Mouse (Mus musculus) kidney, embryonic 16.5 days (tissue): ENCODE measurements around the gene Manba. TPM values are rescaled to one million over a fixed set of nuclear protein-coding genes. Genes with fewer than 3 reads are reported as not detected.
A peak's percentile ranks its signal among the peaks of the same experiment; 100 is the strongest.

Experiments used
- ATAC-seq: fragments of 200-750 bp; cut with Nextera tagmentation; 2 replicates; pipeline ENCODE4 v1.8.0; 2017; ENCODE audit warnings: moderate TSS enrichment; ENCODE audit not compliant: low FRiP score, low TSS enrichment
- H3K27ac ChIP-seq: fragments of 300-500 bp; sonication (generic); 2 replicates; pipeline ENCODE4 v1.5.1; 2014; ENCODE audit warnings: low read length
- H3K27me3 ChIP-seq: fragments of 300-500 bp; sonication (generic); 2 replicates; pipeline ENCODE4 v1.6.1; 2014; ENCODE audit warnings: low read length, control low read depth, mixed read lengths; ENCODE audit not compliant: insufficient read depth
- H3K36me3 ChIP-seq: fragments of 300-500 bp; sonication (generic); 2 replicates; pipeline ENCODE4 v1.6.1; 2014; ENCODE audit warnings: low read length, control low read depth, mixed read lengths; ENCODE audit not compliant: insufficient read depth
- H3K4me1 ChIP-seq: fragments of 300-500 bp; sonication (generic); 2 replicates; pipeline ENCODE4 v1.6.1; 2014; ENCODE audit warnings: low read length, control low read depth, mixed read lengths; ENCODE audit not compliant: insufficient read depth
- H3K4me2 ChIP-seq: fragments of 300-500 bp; sonication (generic); replicated peaks from 2 replicates; pipeline ENCODE4 v1.6.1; 2014; ENCODE audit warnings: low read depth, low read length
- H3K4me3 ChIP-seq: fragments of 300-500 bp; sonication (generic); 2 replicates; pipeline ENCODE4 v1.5.1; 2014; ENCODE audit warnings: mild to moderate bottlenecking, low read length
- H3K9ac ChIP-seq: fragments of 300-500 bp; sonication (generic); replicated peaks from 2 replicates; pipeline ENCODE4 v1.6.1; 2014; ENCODE audit warnings: low read length
- H3K9me3 ChIP-seq: fragments of 300-500 bp; sonication (generic); 2 replicates; pipeline ENCODE4 v1.6.1; 2016; ENCODE audit warnings: low read length, control low read depth
- WGBS: fragments of 180-500 bp; shearing (Covaris S2); extraction: QIAGEN DNeasy Blood & Tissue Kit; methylation state at CpG from one replicate; pipeline ENCODE4 v1.1.7; 2014; 5-methylcytosine and 5-hydroxymethylcytosine counted together
- polyA plus RNA-seq: library from polyadenylated mRNA; unstranded; fragments of >200 nt; fragmentation: Nextera tagmentation; extraction: Ambion mirVana; gene quantifications from 2 replicates; pipeline ENCODE4 v1.2.1, GENCODE M21; 2015

The Manba gene
- polyA plus RNA-seq, 1 experiment from 2014 or later: 39.6 TPM

DNA sequence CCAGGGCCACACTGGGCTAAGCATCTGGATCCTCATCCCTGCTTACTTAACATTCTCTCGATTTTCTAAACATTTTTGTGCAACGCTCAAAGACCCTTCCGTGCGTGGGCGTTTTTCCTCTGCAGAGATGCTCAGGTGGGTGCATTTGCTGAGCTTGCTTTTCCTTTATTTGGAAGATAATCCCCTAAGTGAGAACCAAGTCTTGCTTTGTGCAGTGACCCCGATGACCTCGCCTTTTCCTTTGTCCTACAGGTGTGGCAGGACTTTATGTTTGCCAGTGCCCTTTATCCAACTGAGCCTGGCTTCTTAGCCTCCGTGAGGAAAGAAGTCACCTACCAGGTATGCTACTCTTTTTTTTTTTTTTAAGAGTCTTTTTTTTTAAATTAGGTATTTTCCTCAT, 61.9 kb downstream of the Manba start:
- WGBS: 82% methylated on average over 8 of the region's 8 CpGs
- Histone ChIP-seq H3K36me3 (peaks cover 4% of the 10 kb centered on the region; the same call in 1 of the 2 replicates), H3K9ac (no peak overlapping the region), H3K4me3 (no peak overlapping the region), H3K27ac (no peak overlapping the region), H3K4me1 (no peaks in the 10 kb centered on the region), H3K4me2 (no peak overlapping the region), H3K9me3 (no peaks in the 10 kb centered on the region), H3K27me3 (no peaks in the 10 kb centered on the region)
- ATAC-seq: no peak

GRCm38 (mm10) chr3:135552874-135553273, 67.5 kb downstream of the Manba start:
- no peak for ATAC-seq
- H3K4me2 ChIP-seq: no peak overlapping the region
- 71% methylated on average over 5 of the region's 5 CpGs for WGBS
- no peaks in the 10 kb centered on the region for H3K27me3 ChIP-seq
- H3K4me3 ChIP-seq: no peak overlapping the region
- peaks cover 7% of the 10 kb centered on the region; the same call in 1 of the 2 replicates for H3K9me3 ChIP-seq
- no peak overlapping the region for H3K9ac ChIP-seq
- H3K27ac ChIP-seq: no peak overlapping the region
- H3K36me3 ChIP-seq: peaks cover 4% of the 10 kb centered on the region; the same call in 1 of the 2 replicates
- H3K4me1 ChIP-seq: no peaks in the 10 kb centered on the region

DNA sequence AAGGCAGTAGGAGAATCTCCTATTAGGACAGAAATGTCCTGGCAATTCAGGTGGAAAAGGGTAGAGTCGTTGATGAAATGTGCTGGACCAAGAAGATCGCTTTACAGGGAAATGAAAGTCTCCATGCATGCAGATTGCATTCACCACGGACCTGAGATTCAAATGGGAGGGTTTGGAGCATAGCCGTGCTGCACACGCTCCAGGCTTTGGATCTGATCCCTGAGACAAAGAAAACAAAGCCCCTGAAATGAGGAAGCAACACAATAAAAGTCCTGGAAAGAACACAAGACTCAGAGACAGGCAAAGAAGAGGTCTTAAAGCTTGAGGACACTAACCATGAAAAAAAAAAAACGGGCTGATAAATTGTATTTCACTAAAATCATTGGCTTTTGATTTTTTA, 69.8 kb downstream of the Manba start:
- WGBS: 54% methylated on average over 6 of the region's 6 CpGs
- peaks cover 4% of the 10 kb centered on the region; the same call in 1 of the 2 replicates for H3K36me3 ChIP-seq
- no peak overlapping the region for H3K27ac ChIP-seq
- H3K4me1 ChIP-seq: no peaks in the 10 kb centered on the region
- no peak for ATAC-seq
- H3K9me3 ChIP-seq: peaks cover 7% of the 10 kb centered on the region; the same call in 1 of the 2 replicates
- no peak overlapping the region for H3K4me2 ChIP-seq
- no peaks in the 10 kb centered on the region for H3K27me3 ChIP-seq
- H3K4me3 ChIP-seq: no peak overlapping the region
- H3K9ac ChIP-seq: no peak overlapping the region

DNA sequence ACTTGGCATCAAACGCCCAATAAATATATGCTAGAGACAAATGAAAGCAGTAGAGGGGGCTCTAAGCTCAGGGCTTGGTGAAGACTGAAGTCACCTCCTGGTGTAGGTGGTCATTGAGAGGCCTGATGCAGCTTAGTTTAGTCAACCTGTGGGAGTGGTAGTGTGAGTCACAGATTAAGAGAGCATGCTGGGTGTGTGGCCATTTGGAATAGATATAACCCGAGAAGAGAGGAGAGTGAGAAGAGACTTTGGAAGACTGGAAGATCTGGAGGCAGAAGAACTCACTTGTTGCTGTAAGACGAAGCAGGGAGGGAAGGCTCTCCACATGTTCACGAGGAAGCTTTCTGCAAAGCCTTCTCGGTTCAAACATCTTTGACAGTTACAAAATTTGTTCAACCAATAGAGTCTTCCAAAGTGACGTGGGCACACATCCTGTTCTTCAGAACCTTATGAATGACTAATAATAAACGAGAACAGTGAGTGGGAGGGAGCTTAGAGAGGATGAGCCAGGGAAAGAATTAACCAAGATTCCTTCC, 70.7 kb downstream of the Manba start:
- Histone ChIP-seq H3K4me2 (no peak overlapping the region), H3K27ac (no peak overlapping the region), H3K4me1 (no peaks in the 10 kb centered on the region), H3K9ac (no peak overlapping the region), H3K9me3 (peaks cover 7% of the 10 kb centered on the region; the same call in 1 of the 2 replicates), H3K4me3 (no peak overlapping the region), H3K36me3 (peaks cover under 1% of the 10 kb centered on the region; the same call in 1 of the 2 replicates), H3K27me3 (no peaks in the 10 kb centered on the region)
- WGBS: 71% methylated on average over 7 of the region's 7 CpGs
- ATAC-seq: no peak

GRCm38 (mm10) chr3:135556851-135557662, 71.6 kb downstream of the Manba start:
- no peak overlapping the region for H3K9ac ChIP-seq

DNA sequence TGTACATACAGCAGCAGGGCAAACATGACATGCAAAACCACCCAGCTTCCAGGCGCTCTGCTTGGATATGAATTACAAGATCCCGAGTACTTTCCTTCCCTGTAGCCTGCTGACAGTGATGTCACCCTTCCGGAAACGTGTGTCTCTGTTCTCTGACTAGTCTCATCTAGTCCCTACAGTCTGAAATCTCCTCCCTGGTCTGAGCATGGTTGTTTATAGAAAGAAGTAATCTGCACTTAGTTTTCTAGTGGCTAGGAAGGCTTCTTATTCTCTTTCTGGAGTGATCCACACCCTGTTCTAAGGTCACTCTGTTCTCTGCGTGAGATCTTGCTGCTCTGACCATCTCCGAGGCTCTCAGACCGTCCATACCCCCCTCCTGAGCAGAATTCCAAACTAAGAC, 76.6 kb downstream of the Manba start:
- H3K4me2 ChIP-seq: no peak overlapping the region
- no peak for ATAC-seq
- H3K36me3 ChIP-seq: no peaks in the 10 kb centered on the region
- H3K27ac ChIP-seq: no peak overlapping the region
- no peaks in the 10 kb centered on the region for H3K4me1 ChIP-seq
- 83% methylated on average over 7 of the region's 7 CpGs for WGBS
- no peak overlapping the region for H3K4me3 ChIP-seq
- H3K9me3 ChIP-seq: peaks cover 7% of the 10 kb centered on the region; the same call in 1 of the 2 replicates
- H3K27me3 ChIP-seq: no peaks in the 10 kb centered on the region
- H3K9ac ChIP-seq: no peak overlapping the region

More at GRCm38 (mm10) chr3:135556851-135557662, 71.6 kb downstream of the Manba start:
- H3K9me3 ChIP-seq: peaks cover 7% of the 10 kb centered on the region; the same call in 1 of the 2 replicates
- H3K27ac ChIP-seq: no peak overlapping the region
- ATAC-seq: no peak
- no peak overlapping the region for H3K4me3 ChIP-seq
- no peaks in the 10 kb centered on the region for H3K36me3 ChIP-seq
- no peak overlapping the region for H3K4me2 ChIP-seq
- WGBS: 86% methylated on average over 12 of the region's 12 CpGs
- H3K4me1 ChIP-seq: no peaks in the 10 kb centered on the region
- H3K27me3 ChIP-seq: no peaks in the 10 kb centered on the region

DNA sequence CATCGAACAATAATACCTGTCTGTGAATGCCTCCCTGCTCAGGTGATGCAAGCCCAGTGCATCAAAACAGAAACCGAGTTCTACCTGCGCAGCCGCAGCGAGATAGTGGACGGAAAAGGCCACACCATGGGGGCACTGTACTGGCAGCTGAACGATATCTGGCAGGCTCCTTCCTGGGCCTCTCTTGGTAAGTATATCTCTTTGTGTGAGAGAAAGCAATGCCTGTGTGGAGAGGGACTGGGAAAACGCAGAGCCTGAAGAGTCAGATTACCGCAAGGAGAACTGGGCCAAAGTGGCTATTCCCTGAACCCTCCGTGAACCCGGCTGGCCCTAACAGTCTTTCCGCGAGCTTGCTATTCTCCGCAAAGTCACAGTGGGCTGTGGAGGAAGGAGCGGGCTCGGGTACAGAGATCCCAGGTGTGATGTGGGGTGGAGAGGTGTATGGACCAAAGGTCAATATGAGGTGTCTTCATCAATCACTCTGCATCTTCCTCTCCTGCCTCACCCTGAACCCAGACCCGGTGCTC, 77.8 kb downstream of the Manba start:
- no peaks in the 10 kb centered on the region for H3K36me3 ChIP-seq
- H3K9ac ChIP-seq: no peak overlapping the region
- H3K9me3 ChIP-seq: no peaks in the 10 kb centered on the region
- H3K4me1 ChIP-seq: no peaks in the 10 kb centered on the region
- 71% methylated on average over 17 of the region's 17 CpGs for WGBS
- ATAC-seq: peak; percentile 49; the same call in 1 of the 2 replicates
- no peak overlapping the region for H3K4me2 ChIP-seq
- H3K27me3 ChIP-seq: no peaks in the 10 kb centered on the region
- H3K4me3 ChIP-seq: no peak overlapping the region
- no peak overlapping the region for H3K27ac ChIP-seq

GRCm38 (mm10) chr3:135564706-135565105, 79.3 kb downstream of the Manba start:
- Histone ChIP-seq H3K27me3 (no peaks in the 10 kb centered on the region), H3K4me2 (no peak overlapping the region), H3K4me1 (no peaks in the 10 kb centered on the region), H3K9ac (no peak overlapping the region), H3K36me3 (no peaks in the 10 kb centered on the region), H3K4me3 (no peak overlapping the region), H3K9me3 (no peaks in the 10 kb centered on the region), H3K27ac (no peak overlapping the region)
- ATAC-seq: no peak
- WGBS: 82% methylated on average over 9 of the region's 9 CpGs

GRCm38 (mm10) chr3:135565306-135565705, 79.9 kb downstream of the Manba start:
- Histone ChIP-seq H3K9me3 (no peaks in the 10 kb centered on the region), H3K4me1 (no peaks in the 10 kb centered on the region), H3K9ac (no peak overlapping the region), H3K27ac (no peak overlapping the region), H3K4me2 (no peak overlapping the region), H3K36me3 (0 out of 2 replicates have a peak, but pooled peaks cover 1% of the 10 kb centered on the region), H3K27me3 (no peaks in the 10 kb centered on the region), H3K4me3 (no peak overlapping the region)
- WGBS: 82% methylated on average over 4 of the region's 4 CpGs
- no peak for ATAC-seq

GRCm38 (mm10) chr3:135567888-135568287, 82.5 kb downstream of the Manba start:
- no peaks in the 10 kb centered on the region for H3K27me3 ChIP-seq
- 68% methylated on average over 6 of the region's 6 CpGs for WGBS
- no peak overlapping the region for H3K4me2 ChIP-seq
- H3K36me3 ChIP-seq: 0 out of 2 replicates have a peak, but pooled peaks cover 4% of the 10 kb centered on the region
- H3K27ac ChIP-seq: no peak overlapping the region
- no peak overlapping the region for H3K9ac ChIP-seq
- no peak overlapping the region for H3K4me3 ChIP-seq
- ATAC-seq: no peak
- H3K9me3 ChIP-seq: no peaks in the 10 kb centered on the region
- peaks cover 3% of the 10 kb centered on the region; the same call in 1 of the 2 replicates for H3K4me1 ChIP-seq
